Mouse (Mus musculus) cerebellum, adult 9-10 months (tissue): ENCODE data around the gene Ganc.
A peak's percentile ranks its signal among the peaks of the same experiment; 100 is the strongest.

Source experiments
- DNase-seq: peaks from one replicate; pipeline ENCODE4 v3.0.0; 2022

Gene Ganc

DNA sequence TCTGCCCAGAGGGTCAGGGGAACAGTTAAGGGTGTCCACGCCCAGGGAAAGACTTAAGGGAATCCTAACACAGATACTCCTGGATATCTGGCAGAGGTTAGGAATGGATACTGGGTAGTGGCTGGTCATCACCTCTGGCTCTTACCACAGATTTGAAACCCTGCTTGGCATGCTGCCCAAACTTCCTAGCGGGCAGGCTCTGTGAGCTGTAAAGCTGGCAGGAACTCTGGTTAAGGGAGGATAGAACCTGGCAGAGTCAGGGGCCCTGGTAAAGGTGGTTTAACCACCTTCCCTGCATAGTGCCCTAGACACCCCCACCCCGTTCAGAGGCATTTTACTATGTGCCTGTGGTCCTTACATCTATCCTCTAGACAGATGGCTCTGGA lies 98.9 kb downstream of the Ganc start:
- DNase-seq = peak; percentile 18

- DNase-seq = no peak
Observed at GRCm38 (mm10) chr2:120503094-120503493, 99.4 kb downstream of the Ganc start.

- DNase-seq = no peak
Observed at GRCm38 (mm10) chr2:120503992-120504391, 100.3 kb downstream of the Ganc start.
